Mouse (Mus musculus) liver, embryonic 11.5 days (tissue): ENCODE measurements around the gene Tmem256. TPM values are rescaled to one million over a fixed set of nuclear protein-coding genes. Genes with fewer than 3 reads are reported as not detected.
A peak's percentile ranks its signal among the peaks of the same experiment; 100 is the strongest.

ENCODE experiments used
- ATAC-seq: fragments of 200-750 bp; cut with Nextera tagmentation; replicated peaks from 2 replicates; pipeline ENCODE4 v1.8.0; 2017; ENCODE audit warnings: moderate number of reproducible peaks, mild to moderate bottlenecking, moderate TSS enrichment, moderate library complexity; ENCODE audit not compliant: low FRiP score
- DNase-seq: peaks from one replicate; pipeline ENCODE4 v3.0.0-alpha.2; 2017; ENCODE audit warnings: low spot score
- H3K27ac ChIP-seq: fragments of 300-500 bp; sonication (generic); 2 replicates; pipeline ENCODE4 v1.5.1; 2014; ENCODE audit warnings: mild to moderate bottlenecking, low read depth, low read length, control low read depth
- H3K27me3 ChIP-seq: fragments of 300-500 bp; sonication (generic); replicated peaks from 2 replicates; pipeline ENCODE4 v1.6.1; 2014; ENCODE audit warnings: low read length, mixed read lengths; ENCODE audit not compliant: control insufficient read depth, insufficient read depth
- H3K36me3 ChIP-seq: fragments of 300-500 bp; sonication (generic); 2 replicates; pipeline ENCODE4 v1.6.1; 2014; ENCODE audit warnings: mild to moderate bottlenecking, low read length, moderate library complexity, mixed read lengths; ENCODE audit not compliant: control insufficient read depth, insufficient read depth
- H3K4me1 ChIP-seq: fragments of 300-500 bp; sonication (generic); replicated peaks from 2 replicates; pipeline ENCODE4 v1.6.1; 2014; ENCODE audit warnings: low read length, mixed read lengths; ENCODE audit not compliant: control insufficient read depth, insufficient read depth
- H3K4me2 ChIP-seq: fragments of 300-500 bp; sonication (generic); 2 replicates; pipeline ENCODE4 v1.6.1; 2014; ENCODE audit warnings: mild to moderate bottlenecking, control low read depth, moderate library complexity
- H3K4me3 ChIP-seq: fragments of 300-500 bp; sonication (generic); 2 replicates; pipeline ENCODE4 v1.5.1; 2014; ENCODE audit warnings: low read depth, low read length, control low read depth
- H3K9ac ChIP-seq: fragments of 300-500 bp; sonication (generic); 2 replicates; pipeline ENCODE4 v1.6.1; 2014; ENCODE audit warnings: low read depth, low read length, control low read depth
- H3K9me3 ChIP-seq: fragments of 300-500 bp; sonication (generic); 2 replicates; pipeline ENCODE4 v1.6.1; 2016; ENCODE audit warnings: low read length, inconsistent platforms, mixed read lengths; ENCODE audit not compliant: control insufficient read depth
- WGBS: fragments of 180-500 bp; shearing (Covaris S2); extraction: QIAGEN DNeasy Blood & Tissue Kit; methylation state at CpG from one replicate; pipeline ENCODE4 v1.1.7; 2014; 5-methylcytosine and 5-hydroxymethylcytosine counted together
- polyA plus RNA-seq: library from polyadenylated mRNA; unstranded; fragments of >200 nt; fragmentation: Nextera tagmentation; extraction: Ambion mirVana; gene quantifications from 2 replicates; pipeline ENCODE4 v1.2.1, GENCODE M21; 2014

Gene Tmem256
- polyA plus RNA-seq, 1 experiment from 2014 or later, result 370 TPM

DNA sequence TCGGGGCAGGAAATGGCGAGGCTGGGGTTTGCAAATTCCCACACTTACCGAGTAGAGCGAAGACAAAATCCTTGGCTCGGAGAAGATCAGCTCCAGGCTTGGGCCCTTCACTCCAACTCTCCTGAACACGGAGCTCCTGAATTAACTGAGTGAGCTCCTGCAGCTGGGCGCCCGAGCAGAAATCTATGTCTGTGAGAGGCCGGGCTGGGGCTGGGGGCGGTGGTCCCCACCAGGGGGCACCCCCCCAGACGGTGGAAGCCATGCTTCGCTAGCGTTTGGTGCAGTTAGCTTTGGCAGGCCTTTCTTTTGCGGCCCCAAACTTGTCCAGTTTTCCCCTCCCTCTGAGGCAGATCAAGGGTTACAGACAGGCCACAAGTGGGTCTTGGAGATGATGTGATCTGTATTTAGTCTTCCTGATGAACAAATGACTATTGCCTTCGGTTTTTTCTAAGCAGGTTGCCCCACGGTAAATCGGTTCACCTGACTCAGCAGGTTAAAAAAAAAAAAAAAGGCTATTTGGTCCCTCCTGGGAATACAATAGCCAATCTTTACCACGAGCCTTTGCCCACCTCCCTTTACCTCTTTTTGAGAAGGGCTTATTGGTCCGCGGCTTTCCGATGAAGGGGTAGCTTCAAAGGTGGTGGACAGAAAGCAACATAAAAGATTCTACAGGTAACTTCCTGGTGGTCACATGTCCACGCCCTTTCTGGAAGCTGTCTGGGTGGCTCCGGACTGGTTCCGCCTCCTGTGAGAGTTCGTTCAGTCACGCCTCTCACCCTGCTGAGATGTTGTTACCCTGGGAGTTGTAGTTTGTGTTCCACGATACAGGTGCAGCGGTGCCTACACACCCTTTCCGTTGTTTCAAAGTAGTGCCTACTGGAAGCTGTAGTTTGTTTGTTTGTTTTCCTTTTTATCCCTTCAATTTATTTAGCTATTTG, 33.1 kb upstream of the Tmem256 start, which contains the start of gene Tmem102:
Gene Tmem102 (minus strand): TSS at position 653 of the 938 bp plus-strand sequence.
- Histone ChIP-seq H3K27me3 (peaks cover 59% of the 10 kb centered on the region), H3K4me1 (peaks cover 41% of the 10 kb centered on the region), H3K9ac (peak within 1 kb of the TSS; percentile 25; the same call in 1 of the 2 replicates), H3K27ac (no peak within 1 kb of the TSS), H3K36me3 (no peaks in the 10 kb centered on the region), H3K4me3 (peak within 1 kb of the TSS; percentile 58), H3K4me2 (peak within 1 kb of the TSS; percentile 94), H3K9me3 (no peaks in the 10 kb centered on the region)
- ATAC-seq, result no peak
- DNase-seq, result no peak
- 14% methylated on average over 29 of the region's 29 CpGs for WGBS

DNA sequence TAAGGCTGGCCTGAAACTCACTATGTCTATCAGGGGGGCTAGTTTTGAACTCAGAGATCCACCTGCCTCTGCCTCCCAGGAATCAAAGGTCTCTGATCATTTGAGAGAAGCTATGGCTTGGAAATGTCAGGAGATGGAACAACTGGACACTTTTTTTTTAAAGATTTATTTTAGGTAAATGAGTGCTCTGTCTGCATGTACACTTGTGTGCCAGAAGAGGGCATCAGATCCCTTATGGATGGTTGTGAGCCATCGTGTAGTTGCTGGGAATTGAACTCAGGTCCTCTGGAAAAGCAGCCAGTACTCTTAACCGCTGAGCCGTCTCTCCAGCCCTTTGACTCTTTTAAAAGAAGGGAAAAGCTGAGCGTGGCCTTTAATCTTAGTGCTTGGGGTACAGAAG, 31.9 kb upstream of the Tmem256 start:
- Histone ChIP-seq H3K4me2 (no peak overlapping the region), H3K9me3 (no peaks in the 10 kb centered on the region), H3K4me1 (peaks cover 33% of the 10 kb centered on the region), H3K4me3 (no peak overlapping the region), H3K36me3 (no peaks in the 10 kb centered on the region), H3K9ac (no peak overlapping the region), H3K27me3 (peaks cover 47% of the 10 kb centered on the region), H3K27ac (no peak overlapping the region)
- no peak for DNase-seq
- ATAC-seq, result no peak
- WGBS, result 71% methylated on average over 4 of the region's 4 CpGs

DNA sequence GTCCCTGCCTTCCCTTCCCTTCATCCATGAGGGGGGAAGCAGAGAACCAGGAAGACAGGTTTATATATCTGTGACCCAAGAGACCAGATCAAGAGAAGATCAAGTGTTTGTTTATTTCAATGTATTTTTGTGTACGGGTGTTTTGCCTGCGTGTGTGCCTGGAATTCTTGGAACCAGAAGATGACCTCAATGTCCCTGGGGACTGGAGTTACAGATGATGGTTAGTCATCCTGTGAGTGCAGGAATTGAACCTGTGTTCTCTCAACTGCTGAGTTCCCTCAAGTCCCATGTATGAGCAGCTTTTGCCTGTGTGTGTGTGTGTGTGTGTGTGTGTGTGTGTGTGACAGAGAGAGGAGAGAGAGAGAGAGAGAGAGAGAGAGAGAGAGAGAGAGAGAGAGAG, 30.7 kb upstream of the Tmem256 start:
- Histone ChIP-seq H3K36me3 (no peaks in the 10 kb centered on the region), H3K4me3 (no peak overlapping the region), H3K9me3 (no peaks in the 10 kb centered on the region), H3K4me2 (no peak overlapping the region), H3K9ac (no peak overlapping the region), H3K27ac (no peak overlapping the region), H3K4me1 (peaks cover 24% of the 10 kb centered on the region), H3K27me3 (peaks cover 35% of the 10 kb centered on the region)
- 88% methylated on average over 2 of the region's 2 CpGs for WGBS
- ATAC-seq (no peak), DNase-seq (no peak)

DNA sequence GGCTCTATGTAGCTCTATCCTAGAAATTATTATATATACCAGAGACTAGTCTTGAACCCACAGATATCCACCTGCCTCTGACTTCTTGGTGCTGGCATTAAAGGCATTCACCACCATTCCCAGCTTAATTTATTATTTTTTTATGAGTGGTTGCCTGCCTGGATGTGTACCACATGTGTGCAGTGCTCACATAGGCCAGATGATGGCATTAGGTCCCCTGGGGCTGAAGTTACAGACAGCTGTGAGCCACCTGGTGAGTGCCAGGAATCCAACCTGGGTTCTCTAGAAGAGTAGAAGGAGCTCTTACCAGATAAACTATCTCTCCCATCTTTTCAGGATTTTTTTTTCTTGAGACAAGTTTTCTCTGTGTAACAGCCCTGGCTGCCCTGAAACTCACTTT, 28.0 kb upstream of the Tmem256 start:
- no peak for DNase-seq
- Histone ChIP-seq H3K27me3 (peaks cover 8% of the 10 kb centered on the region), H3K4me3 (no peak overlapping the region), H3K9me3 (no peaks in the 10 kb centered on the region), H3K9ac (no peak overlapping the region), H3K4me1 (no peaks in the 10 kb centered on the region), H3K36me3 (no peaks in the 10 kb centered on the region), H3K27ac (no peak overlapping the region), H3K4me2 (no peak overlapping the region)
- ATAC-seq, result no peak

DNA sequence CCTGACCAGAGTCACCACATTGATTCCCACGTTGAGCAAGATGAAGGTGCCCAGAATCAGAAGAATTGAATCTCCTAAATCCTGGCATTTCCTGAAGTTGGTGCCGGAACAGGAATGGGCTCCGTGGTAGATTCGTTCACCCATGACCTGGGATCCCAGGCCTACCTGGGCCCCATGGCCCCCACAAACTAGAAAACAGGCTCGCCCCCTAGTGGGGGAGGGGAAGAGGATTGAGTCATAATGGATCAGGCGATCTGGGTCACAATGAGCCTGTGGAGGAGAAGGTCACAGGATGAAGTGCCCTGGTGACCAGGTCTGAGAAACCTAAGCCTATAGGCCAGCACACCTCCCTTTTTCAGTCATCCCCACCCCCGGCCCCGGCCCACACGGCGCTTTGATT, 23.2 kb upstream of the Tmem256 start, which contains the start of gene Gm39566:
Gene Gm39566 (minus strand): TSS at position 144 of the 400 bp plus-strand sequence.
- H3K4me3 ChIP-seq, result no peak within 1 kb of the TSS
- no peaks in the 10 kb centered on the region for H3K36me3 ChIP-seq
- WGBS, result 53% methylated on average over 10 of the region's 10 CpGs
- H3K27me3 ChIP-seq, result peaks cover 3% of the 10 kb centered on the region
- H3K4me1 ChIP-seq, result no peaks in the 10 kb centered on the region
- ATAC-seq, result no peak
- H3K4me2 ChIP-seq, result no peak within 1 kb of the TSS
- no peak within 1 kb of the TSS for H3K9ac ChIP-seq
- no peaks in the 10 kb centered on the region for H3K9me3 ChIP-seq
- no peak for DNase-seq
- H3K27ac ChIP-seq, result no peak within 1 kb of the TSS

DNA sequence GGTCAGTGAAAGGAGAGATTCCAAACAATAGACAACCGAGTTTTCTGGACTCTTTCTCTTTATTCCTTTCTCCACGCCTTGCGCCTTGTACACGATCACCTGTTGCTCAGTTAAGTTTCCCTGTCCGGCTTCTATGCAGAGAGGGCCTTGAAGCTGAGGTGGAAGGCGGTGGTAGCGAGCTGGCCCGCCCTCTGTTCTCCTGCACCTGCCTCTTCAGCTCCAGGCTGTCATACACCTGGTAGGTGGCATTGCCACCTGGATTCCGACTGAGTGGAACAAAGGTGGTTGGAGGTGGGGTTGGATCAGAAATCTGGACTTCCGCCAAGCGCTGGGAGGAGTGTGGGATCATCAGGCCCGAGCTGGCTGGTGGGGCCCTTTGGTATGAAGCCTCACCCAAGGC, 21.8 kb upstream of the Tmem256 start:
- no peak overlapping the region for H3K27ac ChIP-seq
- no peaks in the 10 kb centered on the region for H3K4me1 ChIP-seq
- peaks cover 3% of the 10 kb centered on the region for H3K27me3 ChIP-seq
- WGBS, result 84% methylated on average over 12 of the region's 12 CpGs
- H3K36me3 ChIP-seq, result no peaks in the 10 kb centered on the region
- DNase-seq, result no peak
- H3K4me3 ChIP-seq, result no peak overlapping the region
- H3K4me2 ChIP-seq, result no peak overlapping the region
- H3K9ac ChIP-seq, result no peak overlapping the region
- ATAC-seq, result no peak
- no peaks in the 10 kb centered on the region for H3K9me3 ChIP-seq

DNA sequence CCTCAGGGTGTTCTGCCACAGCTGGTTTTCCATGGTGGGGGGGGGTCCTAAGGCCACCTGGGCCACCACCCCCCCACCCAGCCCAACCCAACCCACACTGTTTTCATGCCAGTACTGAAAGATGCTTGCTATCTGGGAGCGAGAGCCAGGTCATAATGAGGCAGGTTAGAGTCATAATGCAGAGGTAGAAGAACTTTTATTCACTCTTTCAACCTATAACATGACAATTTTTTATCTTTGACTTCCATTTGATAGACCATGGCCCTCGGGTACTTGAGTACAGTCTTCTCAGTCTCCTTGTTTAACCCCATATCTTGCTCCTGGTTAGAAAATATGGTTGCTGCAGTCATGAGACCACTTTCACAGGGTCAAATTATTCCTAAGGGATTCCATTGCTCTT, 19.9 kb upstream of the Tmem256 start, which contains the start of gene Spem2:
Gene Spem2 (minus strand): TSS at position 101 of the 400 bp plus-strand sequence.
- Histone ChIP-seq H3K27ac (no peak within 1 kb of the TSS), H3K4me1 (no peaks in the 10 kb centered on the region), H3K9ac (no peak within 1 kb of the TSS), H3K4me2 (no peak within 1 kb of the TSS), H3K9me3 (no peaks in the 10 kb centered on the region), H3K27me3 (peaks cover 3% of the 10 kb centered on the region), H3K36me3 (no peaks in the 10 kb centered on the region), H3K4me3 (no peak within 1 kb of the TSS)
- 72% methylated on average over 2 of the region's 2 CpGs for WGBS
- ATAC-seq (no peak), DNase-seq (no peak)

DNA sequence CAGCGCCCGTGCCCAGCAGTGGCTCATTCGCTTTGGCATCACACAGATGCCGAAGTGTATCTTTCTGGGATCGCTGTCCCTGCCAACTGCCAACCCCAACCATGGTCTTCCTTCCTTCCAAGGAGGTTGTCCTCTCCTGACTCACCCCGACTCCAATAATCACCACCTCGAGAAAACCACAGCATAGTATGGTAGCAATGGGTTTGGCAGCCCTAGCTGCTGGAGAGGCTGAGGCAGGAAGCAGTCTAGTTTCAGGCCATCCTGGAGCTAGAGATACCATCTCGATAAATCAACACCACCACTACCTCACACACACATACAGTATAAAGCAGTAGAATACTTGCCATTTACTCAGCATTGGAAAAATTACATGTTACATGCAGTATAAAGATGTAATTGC, 19.4 kb upstream of the Tmem256 start:
- Histone ChIP-seq H3K27me3 (peaks cover 3% of the 10 kb centered on the region), H3K4me1 (no peaks in the 10 kb centered on the region), H3K9me3 (no peaks in the 10 kb centered on the region), H3K9ac (no peak overlapping the region), H3K4me2 (no peak overlapping the region), H3K36me3 (no peaks in the 10 kb centered on the region), H3K4me3 (no peak overlapping the region), H3K27ac (no peak overlapping the region)
- no peak for ATAC-seq
- DNase-seq, result no peak
- 76% methylated on average over 8 of the region's 8 CpGs for WGBS

DNA sequence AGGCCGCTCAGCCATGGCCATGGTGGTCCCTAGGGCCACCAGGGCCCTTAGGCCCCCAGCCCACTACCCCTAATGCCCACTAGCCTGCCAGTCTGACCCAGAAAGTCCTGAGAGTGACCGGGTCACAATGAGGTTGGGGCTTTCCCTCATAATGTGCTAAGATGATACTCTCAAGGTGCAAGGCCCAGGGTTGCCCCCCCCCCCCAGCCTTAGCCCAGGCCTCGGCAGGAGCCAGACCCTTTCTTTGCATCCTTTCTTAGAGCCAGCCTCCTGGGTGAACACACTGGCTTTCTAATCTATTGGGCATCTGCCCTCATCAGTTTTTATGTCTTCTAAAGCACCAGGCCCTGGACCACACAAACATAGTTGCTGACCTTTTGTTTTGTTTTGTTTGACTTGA, 16.2 kb upstream of the Tmem256 start, which contains the start of gene Spem1:
Gene Spem1 (minus strand): TSS at position 101 of the 400 bp plus-strand sequence.
- WGBS, result 79% methylated on average over 3 of the region's 3 CpGs
- Histone ChIP-seq H3K27me3 (no peaks in the 10 kb centered on the region; the same call in none of the 2 replicates), H3K36me3 (peaks cover 6% of the 10 kb centered on the region; the same call in 1 of the 2 replicates), H3K9ac (no peak within 1 kb of the TSS), H3K9me3 (no peaks in the 10 kb centered on the region), H3K27ac (no peak within 1 kb of the TSS), H3K4me3 (no peak within 1 kb of the TSS), H3K4me1 (no peaks in the 10 kb centered on the region), H3K4me2 (no peak within 1 kb of the TSS)
- ATAC-seq, result no peak
- no peak for DNase-seq
